Mouse (Mus musculus) forebrain, embryonic 11.5 days (tissue): ENCODE data around the gene Ago1. TPM values are rescaled to one million over a fixed set of nuclear protein-coding genes. Genes with fewer than 3 reads are reported as not detected.

Experiments
- ATAC-seq: fragments of 200-750 bp; cut with Nextera tagmentation; replicated peaks from 2 replicates; pipeline ENCODE4 v1.8.0; 2017; ENCODE audit warnings: moderate TSS enrichment; ENCODE audit not compliant: low FRiP score
- DNase-seq: peaks from one replicate; pipeline ENCODE4 v3.0.0-alpha.2; 2017; ENCODE audit warnings: low spot score
- H3K27ac ChIP-seq: fragments of 300-500 bp; sonication (generic); 2 replicates; pipeline ENCODE4 v1.5.1; 2014; ENCODE audit warnings: low read depth, low read length
- H3K27me3 ChIP-seq: fragments of 300-500 bp; sonication (generic); 2 replicates; pipeline ENCODE4 v1.6.1; 2014; ENCODE audit warnings: mild to moderate bottlenecking, low read length, mixed read lengths; ENCODE audit not compliant: control insufficient read depth, insufficient read depth
- H3K36me3 ChIP-seq: fragments of 300-500 bp; sonication (generic); 2 replicates; pipeline ENCODE4 v1.6.1; 2014; ENCODE audit warnings: mild to moderate bottlenecking, low read length, moderate library complexity, mixed read lengths; ENCODE audit not compliant: control insufficient read depth, insufficient read depth
- H3K4me1 ChIP-seq: fragments of 300-500 bp; sonication (generic); replicated peaks from 2 replicates; pipeline ENCODE4 v1.6.1; 2014; ENCODE audit warnings: low read length, mixed read lengths; ENCODE audit not compliant: control insufficient read depth, insufficient read depth
- H3K4me2 ChIP-seq: fragments of 300-500 bp; sonication (generic); 2 replicates; pipeline ENCODE4 v1.6.1; 2014; ENCODE audit warnings: low read depth, mild to moderate bottlenecking, low read length, moderate library complexity, mixed read lengths; ENCODE audit not compliant: severe bottlenecking
- H3K4me3 ChIP-seq: fragments of 300-500 bp; sonication (generic); 2 replicates; pipeline ENCODE4 v1.5.1; 2014; ENCODE audit warnings: low read depth, low read length
- H3K9ac ChIP-seq: fragments of 300-500 bp; sonication (generic); 2 replicates; pipeline ENCODE4 v1.6.1; 2014; ENCODE audit warnings: low read length
- H3K9me3 ChIP-seq: fragments of 300-500 bp; sonication (generic); 2 replicates; pipeline ENCODE4 v1.6.1; 2016; ENCODE audit warnings: low read length, mixed read lengths; ENCODE audit not compliant: control insufficient read depth
- WGBS: fragments of 180-500 bp; shearing (Covaris S2); extraction: QIAGEN DNeasy Blood & Tissue Kit; methylation state at CpG from one replicate; pipeline ENCODE4 v1.1.7; 2014; 5-methylcytosine and 5-hydroxymethylcytosine counted together
- polyA plus RNA-seq: library from polyadenylated mRNA; unstranded; fragments of >200 nt; fragmentation: Nextera tagmentation; extraction: Ambion mirVana; gene quantifications from 2 replicates; pipeline ENCODE4 v1.2.1, GENCODE M21; 2014

The Ago1 gene
- polyA plus RNA-seq, 1 experiment from 2014 or later = 23.2 TPM

- no peak for DNase-seq
- no peak for ATAC-seq
- no peak overlapping the region for H3K4me2 ChIP-seq
- H3K4me3 ChIP-seq = no peak overlapping the region
- H3K4me1 ChIP-seq = no peaks in the 10 kb centered on the region
- H3K9ac ChIP-seq = no peak overlapping the region
- no peaks in the 10 kb centered on the region for H3K27me3 ChIP-seq
- H3K9me3 ChIP-seq = no peaks in the 10 kb centered on the region
- H3K36me3 ChIP-seq = no peaks in the 10 kb centered on the region
- H3K27ac ChIP-seq = no peak overlapping the region
These were observed 52.7 kb downstream of the Ago1 start for GRCm38 (mm10) chr4:126415707-126416106.

GRCm38 (mm10) chr4:126412526-126412925, 55.9 kb downstream of the Ago1 start:
- H3K4me2 ChIP-seq = no peak overlapping the region
- no peak overlapping the region for H3K4me3 ChIP-seq
- H3K27me3 ChIP-seq = no peaks in the 10 kb centered on the region
- ATAC-seq = no peak
- no peak overlapping the region for H3K9ac ChIP-seq
- 97% methylated on average over 3 of the region's 3 CpGs for WGBS
- no peak overlapping the region for H3K27ac ChIP-seq
- DNase-seq = no peak
- no peaks in the 10 kb centered on the region for H3K9me3 ChIP-seq
- H3K4me1 ChIP-seq = no peaks in the 10 kb centered on the region
- H3K36me3 ChIP-seq = no peaks in the 10 kb centered on the region

Other genes starting within 250 kb of the Ago1 start
- gene Map7d1, start 212.2 kb downstream of the Ago1 start, polyA plus RNA-seq = 80.6 and 83.5 TPM in 2 replicates
- gene Trappc3, start 206.3 kb downstream of the Ago1 start, polyA plus RNA-seq = 23.3 and 25.7 TPM in 2 replicates
- gene Col8a2, start 181.8 kb downstream of the Ago1 start, polyA plus RNA-seq = 18.0 and 20.4 TPM in 2 replicates
- gene Adprhl2, start 146.9 kb downstream of the Ago1 start, polyA plus RNA-seq = 66.5 and 70.7 TPM in 2 replicates
- gene Tekt2, start 142.9 kb downstream of the Ago1 start, polyA plus RNA-seq = 4.9 and 6.1 TPM in 2 replicates
- gene Ago3, start 39.0 kb downstream of the Ago1 start, polyA plus RNA-seq = 16.0 and 21.9 TPM in 2 replicates
- gene Ago4, start 64.9 kb upstream of the Ago1 start, polyA plus RNA-seq = 3.4 and 3.6 TPM in 2 replicates
- gene Clspn, start 88.4 kb upstream of the Ago1 start, polyA plus RNA-seq = 62.7 and 71.2 TPM in 2 replicates
- gene 5730409E04Rik, start 141.2 kb upstream of the Ago1 start, polyA plus RNA-seq = 1.7 TPM in 2 replicates
- 503 and 528 TPM in 2 replicates for gene Psmb2, start 209.0 kb upstream of the Ago1 start, polyA plus RNA-seq